Mouse (Mus musculus) spleen, embryonic (tissue): ENCODE measurements around the gene Dap3.

ENCODE experiments used
- CTCF ChIA-PET: fragments of 350-600 bp; sonication (Branson Sonifier 250); formaldehyde crosslinking; loops from one replicate; lab custom pipeline; 2022; lab: Charles Lee

The Dap3 gene

DNA sequence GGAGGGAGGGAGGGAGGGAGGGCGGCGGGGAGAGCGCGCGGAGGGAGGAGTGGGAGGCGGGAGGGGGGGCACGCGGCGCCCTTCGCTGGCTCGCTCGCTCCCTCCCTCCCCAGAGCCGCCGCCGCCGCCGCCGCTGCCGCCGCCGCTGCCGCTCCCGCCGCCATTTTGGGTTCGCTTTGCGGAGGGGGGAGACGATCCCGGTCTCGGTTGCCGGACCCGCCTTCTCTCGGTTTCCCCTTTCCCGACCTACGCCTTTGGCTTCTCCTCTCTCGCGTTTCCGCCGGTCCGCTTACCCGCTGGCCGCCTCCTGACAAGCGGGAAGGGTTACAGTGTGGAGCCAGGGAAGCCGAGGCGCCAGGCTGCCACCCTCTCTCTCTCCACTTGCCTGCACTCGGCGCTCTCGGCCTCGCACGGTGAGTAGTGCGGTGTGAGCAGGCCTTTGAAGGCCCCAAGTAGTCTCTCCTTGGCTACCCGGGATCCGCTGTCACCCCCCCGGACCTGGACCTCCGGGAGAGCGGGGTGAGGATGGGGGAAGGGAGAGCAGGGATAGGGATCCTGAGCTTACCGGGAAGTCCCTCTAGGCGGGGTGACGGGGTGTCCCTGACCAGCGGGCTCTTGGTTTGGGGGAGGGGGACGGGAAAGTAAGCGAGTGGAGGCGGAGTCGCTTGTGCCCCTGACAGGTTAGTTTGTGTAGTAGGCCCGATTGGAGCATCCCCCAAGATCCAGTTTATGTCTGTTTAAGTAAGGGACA lies at the start of gene Dap3, which contains the start of gene Ash1l:
Gene Dap3, minus strand, starts transcription at position 606 of the 751 bp plus-strand sequence.
Gene Ash1l, plus strand, starts transcription at position 47 of the 751 bp plus-strand sequence.
- CTCF ChIA-PET, result interaction anchor here (0.5 to 0.6 kb wide), 2 partner anchors 47 to 73 kb away, joined by 3 to 9 read pairs; no protein-coding TSS in a partner anchor

DNA sequence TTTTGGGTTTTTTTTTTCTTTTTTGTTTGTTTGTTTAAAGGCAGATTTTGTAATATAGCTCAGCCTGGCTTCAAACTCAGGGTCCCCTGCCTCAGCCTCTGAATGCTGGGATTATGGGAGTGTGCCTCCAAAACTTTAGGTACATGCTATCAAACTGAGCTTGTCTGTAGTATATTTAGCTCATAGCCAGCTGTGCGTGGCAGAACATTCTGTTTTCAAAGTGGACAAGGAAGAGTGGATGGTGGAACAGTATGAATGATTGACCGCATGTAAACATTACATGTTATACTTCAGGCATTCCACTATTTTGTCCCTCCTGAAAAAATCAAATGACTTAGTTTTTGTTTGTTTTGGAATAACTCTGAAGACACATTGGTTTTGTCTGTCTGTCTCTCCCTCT lies 41.8 kb upstream of the Dap3 start:
- CTCF ChIA-PET, result no interaction called here

DNA sequence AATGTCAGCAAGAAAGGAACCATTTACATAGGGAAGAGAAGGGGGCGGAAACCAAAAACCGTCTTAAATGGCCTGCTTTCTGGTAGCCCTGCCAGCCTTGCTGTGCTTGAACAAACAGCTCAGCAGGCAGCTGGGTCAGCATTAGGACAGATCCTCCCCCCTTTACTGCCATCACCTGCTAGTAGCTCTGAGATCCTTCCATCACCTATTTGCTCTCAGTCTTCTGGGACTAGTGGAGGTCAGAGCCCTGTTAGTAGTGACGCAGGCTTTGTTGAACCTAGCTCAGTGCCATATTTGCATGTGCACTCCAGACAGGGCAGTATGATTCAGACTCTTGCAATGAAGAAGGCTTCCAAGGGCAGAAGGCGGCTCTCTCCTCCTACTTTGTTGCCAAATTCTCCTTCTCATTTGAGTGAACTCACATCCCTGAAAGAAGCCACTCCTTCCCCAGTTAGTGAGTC lies 33.0 kb upstream of the Dap3 start:
- CTCF ChIA-PET, result no interaction called here

DNA sequence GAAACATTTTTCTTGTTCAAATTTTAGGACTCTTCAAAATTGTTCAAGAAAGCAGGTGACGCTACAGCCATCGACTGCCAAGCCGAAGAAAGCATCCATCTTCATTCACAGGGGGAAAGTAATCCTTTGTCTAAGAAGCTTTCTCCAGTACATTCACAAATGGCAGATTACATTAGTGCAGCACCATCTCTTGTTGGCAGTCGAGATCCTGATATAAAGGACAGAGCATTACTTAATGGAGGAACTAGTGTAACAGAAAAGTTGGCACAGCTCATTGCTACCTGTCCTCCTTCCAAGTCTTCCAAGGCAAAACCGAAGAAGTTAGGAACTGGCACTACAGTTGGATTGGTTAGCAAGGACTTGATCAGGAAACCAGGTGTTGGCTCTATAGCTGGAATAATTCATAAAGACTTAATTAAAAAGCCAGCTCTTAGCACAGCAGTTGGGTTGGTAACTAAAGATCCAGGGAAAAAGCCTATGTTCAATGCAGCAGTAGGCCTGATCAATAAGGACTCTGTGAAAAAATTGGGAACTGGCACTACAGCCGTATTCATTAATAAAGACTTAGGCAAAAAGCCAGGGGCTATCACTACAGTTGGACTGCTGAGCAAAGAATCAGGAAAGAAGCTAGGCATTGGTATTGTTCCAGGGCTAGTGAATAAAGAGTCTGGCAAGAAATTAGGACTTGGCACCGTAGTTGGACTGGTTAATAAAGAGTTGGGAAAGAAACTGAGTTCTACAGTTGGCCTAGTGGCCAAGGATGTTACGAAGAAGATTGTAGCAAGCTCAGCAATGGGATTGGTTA lies 30.4 kb upstream of the Dap3 start:
- CTCF ChIA-PET, result interaction anchor here (0.5 kb wide), 1 partner anchor 25 kb away, joined by 3 read pairs; no protein-coding TSS in a partner anchor

DNA sequence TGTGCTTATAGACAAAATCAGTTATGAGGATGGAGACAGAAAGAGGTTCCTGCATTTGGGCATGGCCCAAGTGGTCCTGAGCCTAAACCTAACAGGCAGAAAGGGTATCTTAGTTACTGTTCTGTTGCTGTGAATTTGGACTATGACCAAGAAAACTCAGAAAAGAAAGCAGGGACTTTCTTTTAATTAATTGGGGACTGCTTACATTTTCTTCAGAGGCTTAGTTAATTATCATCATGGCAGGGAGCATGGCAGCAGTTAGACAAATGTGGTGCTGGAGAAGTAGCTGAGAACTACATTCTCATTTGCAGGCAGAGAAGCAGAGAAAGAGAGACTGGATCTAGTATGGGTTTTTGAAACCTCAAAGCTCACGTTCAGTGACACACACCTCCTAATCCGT lies 24.0 kb upstream of the Dap3 start:
- CTCF ChIA-PET, result no interaction called here

DNA sequence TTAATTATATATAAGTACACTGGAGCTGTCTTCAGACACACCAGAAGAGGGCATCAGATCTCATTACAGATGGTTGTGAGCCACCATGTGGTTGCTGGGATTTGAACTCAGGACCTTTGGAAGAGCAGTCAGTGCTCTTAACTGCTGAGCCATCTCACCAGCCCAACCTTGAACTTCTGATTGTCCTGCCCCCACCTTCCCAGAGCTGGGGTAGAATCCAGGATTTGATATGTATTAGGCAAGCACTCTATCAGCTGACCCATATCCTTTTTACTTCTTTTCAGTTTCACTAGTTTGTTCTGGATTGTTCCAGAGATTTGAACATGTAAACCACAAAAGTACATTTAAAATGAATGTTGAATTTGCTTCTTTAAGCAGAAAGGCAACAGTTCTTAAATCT lies 12.2 kb upstream of the Dap3 start:
- CTCF ChIA-PET, result interaction anchor here (0.7 to 1.1 kb wide), 2 partner anchors 11 to 815 kb away, joined by 3 read pairs; no protein-coding TSS in a partner anchor

DNA sequence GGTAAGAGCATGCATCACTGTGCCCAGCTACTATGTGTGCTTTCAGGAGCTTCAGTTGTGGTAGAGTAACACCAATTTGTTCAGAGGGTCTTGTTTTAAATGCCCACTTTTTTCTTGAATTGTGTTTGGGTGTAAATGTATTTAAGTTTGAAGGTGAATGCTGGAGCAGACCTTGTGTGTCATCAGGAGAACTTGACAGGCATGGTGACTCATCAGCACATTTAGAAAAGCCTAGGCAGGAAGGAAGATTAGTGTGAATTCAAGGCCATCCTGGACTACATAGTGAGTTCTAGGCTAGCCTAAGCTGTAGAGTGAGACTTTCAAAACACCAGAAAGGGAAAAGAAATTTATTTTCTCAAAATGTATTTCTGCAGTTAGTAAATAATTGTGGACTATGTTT lies 2.8 kb upstream of the Dap3 start:
- CTCF ChIA-PET, result interaction anchor here (0.7 kb wide), 1 partner anchor 910 kb away, joined by 5 read pairs; no protein-coding TSS in a partner anchor

DNA sequence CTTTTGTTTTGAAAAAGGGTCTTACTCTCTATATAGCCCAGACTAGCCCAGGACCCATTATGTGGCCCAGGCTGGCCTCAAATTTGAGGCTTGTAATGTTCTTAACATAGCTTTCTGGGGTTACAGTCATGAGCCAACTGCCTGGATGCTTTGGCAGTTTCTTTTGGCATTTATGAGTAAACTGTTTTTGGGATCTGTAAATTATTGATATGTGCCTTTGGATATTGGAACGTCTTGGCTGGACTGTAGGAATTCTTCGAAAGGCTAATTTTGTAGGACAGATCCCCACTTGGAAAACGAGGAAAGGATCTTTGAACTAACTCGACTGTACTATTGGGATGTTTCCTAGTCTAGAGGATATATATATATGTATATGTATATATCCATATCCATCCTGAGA lies 2.3 kb upstream of the Dap3 start:
- CTCF ChIA-PET, result interaction anchor here (0.7 kb wide), 1 partner anchor 910 kb away, joined by 5 read pairs; no protein-coding TSS in a partner anchor

DNA sequence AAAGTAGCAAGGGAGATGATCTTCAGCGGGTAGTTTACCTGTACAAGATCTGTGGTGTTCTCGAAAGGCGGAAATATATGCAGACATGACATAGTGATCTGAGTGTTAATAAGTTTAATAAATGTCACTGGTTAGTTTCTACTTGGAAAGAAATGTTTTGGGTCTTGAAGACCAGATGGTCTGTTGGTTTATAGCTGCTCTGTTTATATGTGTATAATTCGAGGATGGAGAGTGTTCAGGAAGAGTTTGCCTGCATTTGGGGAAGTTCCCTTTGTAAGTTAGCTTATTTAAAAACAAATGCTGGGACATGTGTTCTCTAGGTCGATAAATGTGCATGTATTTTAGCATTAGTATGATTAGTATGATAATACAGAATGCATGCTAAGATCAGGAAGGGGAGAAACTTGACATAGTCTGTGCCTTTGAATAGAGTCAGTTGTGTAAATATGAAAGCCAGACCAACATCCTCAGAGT lies 383 bp upstream of the Dap3 start:
- CTCF ChIA-PET, result interaction anchor here (0.5 to 0.6 kb wide), 2 partner anchors 46 to 73 kb away, joined by 3 to 9 read pairs; no protein-coding TSS in a partner anchor

DNA sequence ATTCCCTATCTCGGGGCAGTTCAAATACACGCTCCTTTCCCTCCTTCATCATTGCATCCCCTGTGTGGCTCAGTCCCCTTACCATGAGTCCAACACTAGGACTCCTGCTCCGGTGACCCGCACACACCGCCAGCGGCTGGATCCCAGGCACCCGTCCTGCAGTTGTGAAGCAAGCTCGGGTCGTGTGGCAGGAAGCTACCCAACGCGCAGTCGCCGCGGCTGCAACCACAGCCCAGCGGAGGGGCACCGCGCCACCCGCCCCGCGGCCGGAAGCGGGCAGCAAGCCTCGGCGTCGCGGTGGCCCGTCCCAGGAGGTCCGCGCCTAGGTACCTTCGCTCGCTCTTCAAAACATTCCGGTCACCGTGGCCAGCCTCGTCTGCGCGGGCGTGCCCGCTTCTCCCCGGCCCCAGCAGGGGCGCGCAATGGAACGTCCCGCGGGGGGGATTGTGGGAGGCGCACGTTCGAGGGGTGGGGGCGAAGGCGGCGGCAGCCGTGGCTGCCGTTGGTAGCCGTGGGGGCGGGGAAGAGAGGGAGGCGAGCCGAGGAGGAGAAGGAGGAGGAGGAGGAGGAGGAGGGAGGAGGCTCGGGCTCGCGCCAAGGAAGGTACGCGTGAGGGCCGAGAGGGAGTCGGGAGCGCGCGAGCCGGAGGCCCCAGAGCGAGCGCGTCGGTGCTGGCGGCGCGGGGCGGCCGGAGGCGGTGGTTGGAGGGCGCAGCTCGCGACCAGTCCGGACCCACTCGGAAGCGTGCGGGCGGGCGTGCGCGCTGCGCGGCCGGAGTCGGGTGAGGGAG lies 1.0 kb downstream of the Dap3 start:
- CTCF ChIA-PET, result no interaction called here

DNA sequence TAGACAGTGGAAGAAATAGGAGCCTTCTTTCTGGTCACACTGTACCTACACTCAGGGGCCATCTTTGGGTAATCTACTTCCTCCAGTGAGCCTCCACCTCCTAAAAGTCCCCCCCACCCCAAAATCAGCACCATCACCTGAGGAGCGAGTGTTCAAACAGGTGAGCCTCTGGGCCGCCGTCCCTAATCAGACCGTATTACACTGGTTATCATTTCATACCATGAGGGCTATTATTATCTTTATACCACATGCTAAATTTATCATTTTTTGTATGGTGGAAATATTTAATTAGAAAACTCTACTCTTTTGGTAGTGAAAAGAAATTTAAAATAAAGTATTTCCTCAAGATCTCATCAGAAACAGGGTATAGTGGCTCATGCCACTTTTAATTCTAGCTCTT lies 6.9 kb downstream of the Dap3 start:
- CTCF ChIA-PET, result no interaction called here

DNA sequence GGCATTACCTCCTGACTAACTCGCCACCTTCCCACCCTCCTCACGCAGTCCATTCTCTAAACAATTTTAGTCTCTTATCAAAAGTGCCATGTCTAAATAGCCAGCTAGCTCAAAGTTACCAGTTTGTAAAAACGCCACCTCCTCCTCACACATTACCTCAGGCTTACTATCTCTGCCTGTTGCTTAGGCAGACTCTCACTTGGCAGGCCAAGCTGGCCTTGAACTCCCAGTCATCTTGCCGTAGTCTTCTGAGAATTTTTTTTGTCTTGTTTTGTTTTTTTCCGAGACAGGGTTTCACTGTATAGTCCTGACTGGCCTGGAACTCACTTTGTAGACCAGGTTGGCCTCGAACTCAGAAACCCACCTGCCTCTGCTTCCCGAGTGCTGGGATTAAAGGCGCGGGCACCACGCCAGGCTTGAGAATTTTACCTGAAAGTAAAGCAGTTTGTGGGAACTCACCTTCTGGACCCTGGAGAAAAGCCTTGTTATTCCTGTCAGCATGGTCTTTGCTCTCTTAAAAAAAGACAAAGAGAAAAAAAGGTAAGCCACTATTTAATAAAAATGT lies 8.6 kb downstream of the Dap3 start:
- CTCF ChIA-PET, result no interaction called here

DNA sequence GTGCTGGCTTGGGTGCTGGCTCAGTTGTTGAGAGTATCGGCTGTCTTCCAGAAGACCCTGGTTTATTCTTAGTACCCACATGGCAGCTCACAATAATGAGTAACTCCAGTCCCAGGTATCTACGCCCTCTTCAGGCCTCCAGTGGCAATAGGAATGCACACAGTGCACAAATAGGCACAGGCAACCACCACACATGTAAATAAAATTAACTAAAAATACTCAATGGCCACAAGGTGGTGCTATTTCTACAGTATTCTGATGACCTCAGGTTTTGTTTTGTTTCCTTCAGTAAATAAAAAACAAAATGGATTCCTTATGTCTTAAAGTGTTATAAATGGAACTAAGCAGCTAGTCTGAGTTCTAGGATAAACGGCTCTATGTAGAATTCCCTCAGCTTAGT lies 11.2 kb downstream of the Dap3 start:
- CTCF ChIA-PET, result interaction anchor here (0.5 kb wide), 1 partner anchor 118 kb away, joined by 3 read pairs; no protein-coding TSS in a partner anchor

DNA sequence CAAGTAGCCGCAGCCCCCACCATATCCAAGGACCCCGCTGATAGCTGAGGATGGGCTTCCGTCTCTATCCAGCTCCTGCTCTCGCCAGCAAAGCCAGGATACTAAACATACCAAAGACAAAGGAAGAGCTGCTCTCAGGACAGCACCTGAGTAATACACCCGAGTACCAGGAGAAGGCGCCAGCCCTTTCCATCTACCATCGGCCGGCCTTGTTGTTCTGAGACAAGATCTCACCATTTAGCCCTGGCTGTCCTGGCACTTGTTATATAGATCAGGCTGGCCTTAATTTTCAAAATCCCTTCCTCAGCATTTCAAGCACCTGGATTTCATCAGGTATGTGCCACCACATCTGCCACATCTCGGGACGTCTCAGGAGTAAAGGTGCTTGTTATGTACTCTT lies 11.9 kb downstream of the Dap3 start:
- CTCF ChIA-PET, result no interaction called here

DNA sequence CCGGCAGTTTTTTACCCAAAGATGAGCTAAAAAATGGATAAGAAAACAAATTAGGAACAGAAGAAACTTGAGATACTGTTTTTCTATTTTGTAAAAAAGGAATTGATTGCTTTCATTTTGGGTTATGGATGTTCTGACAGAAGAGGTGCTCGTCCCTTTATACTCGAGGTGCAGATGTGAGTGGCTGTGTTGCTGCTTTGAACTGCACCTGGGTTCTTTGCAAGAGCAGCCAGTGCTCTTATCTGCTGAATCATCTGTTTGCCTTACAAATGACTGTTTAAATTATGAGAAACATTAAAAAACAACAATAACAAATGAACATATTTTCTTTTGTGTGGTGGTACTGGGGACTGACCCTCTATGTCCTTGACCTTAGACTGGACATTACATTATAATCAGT lies 21.5 kb downstream of the Dap3 start:
- CTCF ChIA-PET, result no interaction called here

DNA sequence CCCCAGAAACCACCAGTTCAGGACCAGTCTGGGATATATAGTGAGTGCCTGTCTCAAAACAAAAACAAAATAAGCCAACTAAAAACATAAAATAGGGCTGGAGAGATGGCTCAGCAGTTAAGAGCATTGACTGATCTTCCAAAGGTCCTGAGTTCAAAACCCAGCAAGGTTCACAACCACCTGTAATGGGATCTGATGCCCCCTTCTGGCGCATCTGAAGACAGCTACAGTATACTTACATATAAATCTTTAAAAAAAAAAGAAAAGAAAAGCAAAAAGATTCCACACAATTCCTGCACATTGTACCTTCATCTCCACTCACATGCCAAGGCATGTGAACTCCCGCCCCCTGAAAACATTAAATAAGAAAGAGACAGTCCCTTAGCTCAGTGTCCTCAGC lies 25.3 kb downstream of the Dap3 start:
- CTCF ChIA-PET, result no interaction called here

DNA sequence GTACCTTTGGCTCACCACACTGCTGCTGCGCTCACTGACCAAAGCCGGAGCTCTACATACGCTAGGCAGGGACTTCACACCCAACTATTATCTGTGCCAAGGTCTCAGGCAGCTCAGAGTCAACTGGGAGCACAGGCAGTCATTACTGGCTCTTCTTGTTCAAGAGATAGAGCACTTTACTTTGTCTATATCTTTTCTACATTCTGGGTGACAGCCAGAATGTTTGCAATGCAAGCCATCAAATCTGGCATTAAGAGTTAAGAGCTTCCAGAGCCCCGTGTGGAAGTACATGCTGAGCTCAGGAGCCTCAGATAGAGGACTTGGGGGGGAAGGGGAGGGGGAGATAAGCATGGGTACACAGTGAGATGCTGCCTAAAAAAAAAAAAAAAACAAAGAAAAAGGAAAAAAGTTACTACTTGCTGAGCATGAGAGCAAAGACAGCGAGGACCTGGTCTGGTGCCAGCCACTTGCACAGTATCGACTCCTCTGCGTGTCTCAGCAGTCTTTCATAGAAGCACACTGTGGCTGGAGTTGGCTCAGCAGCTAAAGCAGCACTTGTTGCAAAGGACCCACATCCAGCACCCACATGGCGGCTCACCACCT lies 26.9 kb downstream of the Dap3 start:
- CTCF ChIA-PET, result no interaction called here

DNA sequence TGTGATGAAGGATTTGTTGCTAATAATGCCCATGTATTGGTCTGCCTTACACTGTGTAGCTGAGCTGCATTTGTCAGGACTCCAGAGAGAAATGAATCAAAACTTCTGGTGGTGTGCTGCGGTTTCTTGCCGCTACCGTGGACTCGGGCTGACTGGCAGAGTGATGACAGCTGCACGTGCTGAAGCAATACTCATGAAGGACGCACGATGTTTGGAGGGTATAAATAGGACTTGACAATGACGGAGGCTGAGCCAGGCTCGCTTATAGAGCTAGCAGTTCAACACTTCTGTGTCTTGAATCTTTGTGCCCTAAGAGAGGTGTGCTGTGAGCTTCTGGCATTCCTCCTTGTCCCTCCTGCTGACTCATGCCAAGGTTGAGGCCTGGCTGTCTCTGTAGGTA lies 29.6 kb downstream of the Dap3 start:
- CTCF ChIA-PET, result no interaction called here

DNA sequence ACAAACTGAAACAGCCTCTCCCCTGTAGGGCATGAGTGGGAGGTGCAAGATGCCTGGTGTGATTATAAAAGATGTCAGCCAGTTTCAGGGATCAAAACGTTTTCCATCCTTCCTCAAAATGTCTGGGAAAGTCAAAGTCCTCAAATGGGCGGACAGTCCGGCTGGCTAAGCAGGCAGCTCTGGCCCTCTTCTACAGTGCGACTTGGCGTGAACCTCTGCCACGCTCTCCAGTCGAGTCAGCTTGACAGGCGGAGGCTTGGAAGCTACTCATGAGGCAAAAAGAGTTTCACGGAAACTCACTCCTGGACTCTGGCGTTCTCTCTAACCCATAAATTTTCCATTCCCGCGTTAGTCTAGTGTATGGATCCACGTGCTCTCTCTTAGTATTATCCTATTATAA lies 32.0 kb downstream of the Dap3 start:
- CTCF ChIA-PET, result no interaction called here

DNA sequence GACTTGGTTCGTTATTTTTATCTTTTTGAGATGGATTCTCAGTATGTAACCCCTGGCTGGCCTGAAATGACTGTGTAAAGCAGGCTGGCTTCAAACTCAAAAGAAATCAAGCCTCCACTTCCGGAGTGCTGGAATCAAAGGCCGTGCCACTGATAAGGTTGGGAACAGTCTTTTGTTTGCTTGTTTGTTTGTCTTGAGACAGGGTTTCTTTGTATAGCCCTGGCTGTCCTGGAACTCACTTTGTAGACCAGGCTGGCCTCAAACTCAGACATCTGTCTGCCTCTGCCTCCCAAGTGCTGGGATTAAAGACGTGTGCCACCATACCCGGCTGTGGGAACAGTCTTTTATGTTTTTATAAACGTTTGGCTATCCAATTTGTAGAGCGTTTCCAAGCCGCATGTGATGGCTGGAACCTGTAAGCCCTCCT lies 36.6 kb downstream of the Dap3 start:
- CTCF ChIA-PET, result no interaction called here
